Mouse (Mus musculus) megakaryocyte, embryonic 14.5 days (primary cell): Measurements from ENCODE around the gene Ccni.

Experiments used
- FLI1 ChIP-seq: IDR thresholded peaks from 2 replicates; pipeline ENCODE4 v1.6.1; 2012; ENCODE audit warnings: low read length, inconsistent platforms, mixed read lengths
- GATA1 ChIP-seq: IDR thresholded peaks from 3 replicates; pipeline ENCODE4 v1.6.1; 2012; ENCODE audit warnings: mixed read lengths, low read length, inconsistent platforms, borderline replicate concordance

GRCm38 (mm10) chr5:93151985-93152384, 54.3 kb downstream of the Ccni start:
- TF ChIP-seq FLI1 (no peak), GATA1 (no peak)
